Mouse (Mus musculus) E14TG2a.4 (cell line): ENCODE results near the gene Timm10.
"Not testable (repeated sequence)": the region's sequence is repeated elsewhere in the genome, so short reads cannot be mapped to it uniquely, and the experiment has no call there.

Experiments
- CTCF ChIP-seq: conservative IDR thresholded peaks from 2 replicates; pipeline ENCODE4 v1.5.1; 2014; ENCODE audit warnings: low read length
- NANOG ChIP-seq: IDR thresholded peaks from 2 replicates; pipeline ENCODE4 v1.6.1; 2014; ENCODE audit warnings: borderline replicate concordance, low read length, mixed read lengths

DNA sequence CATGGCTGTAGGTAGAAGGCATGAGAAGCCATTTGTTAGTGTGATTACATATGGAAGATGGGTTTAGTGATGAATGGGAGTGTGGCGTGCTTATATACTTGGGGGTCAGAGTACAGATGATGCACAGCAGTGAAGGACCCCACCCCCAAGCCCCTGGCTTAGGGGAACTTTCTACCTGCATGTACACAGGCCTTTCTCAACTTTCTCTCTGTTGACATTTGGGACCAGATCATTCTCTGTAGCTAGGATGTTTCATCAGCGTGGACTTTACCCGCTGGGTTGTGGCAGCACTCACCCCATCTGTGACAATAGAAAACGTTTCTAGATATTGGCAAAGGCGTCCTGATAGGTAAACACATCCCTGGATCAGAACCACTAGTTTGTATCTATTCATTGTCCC lies 25.6 kb upstream of the Timm10 start:
- not testable (repeated sequence) for TF ChIP-seq CTCF, NANOG
